Mouse (Mus musculus): Measurements from ENCODE around the gene Magi1. TPM values are rescaled to one million over a fixed set of nuclear protein-coding genes. Genes with fewer than 3 reads are reported as not detected.

Magi1 gene
- 0.54 and 0.57 TPM in 2 replicates for total RNA-seq (2014; fragmentation: Nextera tagmentation)
- 0.15 and 0.28 TPM in 2 replicates for total RNA-seq (2017)

- ATAC-seq (replicated peaks; ENCODE audit: low FRiP score, low TSS enrichment, poor library complexity, severe bottlenecking): peak; percentile 70
Measured at GRCm38 (mm10) chr6:94283318-94284061, at the start of gene Magi1. Gene Magi1 (minus strand): TSS chr6:94283917.

GRCm38 (mm10) chr6:94327143-94327542 is 43.4 kb upstream of the Magi1 start:
- no peak for ATAC-seq (replicated peaks; ENCODE audit: low FRiP score, low TSS enrichment, poor library complexity, severe bottlenecking)

- no peak for ATAC-seq (replicated peaks; ENCODE audit: low FRiP score, low TSS enrichment, poor library complexity, severe bottlenecking)
Measured at GRCm38 (mm10) chr6:94316886-94317285, 33.2 kb upstream of the Magi1 start.

- no peak for ATAC-seq (replicated peaks; ENCODE audit: low FRiP score, low TSS enrichment, poor library complexity, severe bottlenecking)
Measured at GRCm38 (mm10) chr6:94312285-94312684, 28.6 kb upstream of the Magi1 start.

- ATAC-seq (replicated peaks; ENCODE audit: low FRiP score, low TSS enrichment, poor library complexity, severe bottlenecking): no peak
Measured at GRCm38 (mm10) chr6:94308498-94308897, 24.8 kb upstream of the Magi1 start.

- no peak for ATAC-seq (replicated peaks; ENCODE audit: low FRiP score, low TSS enrichment, poor library complexity, severe bottlenecking)
Measured at GRCm38 (mm10) chr6:94303512-94303911, 19.8 kb upstream of the Magi1 start.

GRCm38 (mm10) chr6:94301804-94302203 is 18.1 kb upstream of the Magi1 start:
- ATAC-seq (replicated peaks; ENCODE audit: low FRiP score, low TSS enrichment, poor library complexity, severe bottlenecking): no peak

- peak; percentile 88 for ATAC-seq (replicated peaks; ENCODE audit: low FRiP score, low TSS enrichment, poor library complexity, severe bottlenecking)
Measured at GRCm38 (mm10) chr6:94300562-94300961, 16.8 kb upstream of the Magi1 start.

GRCm38 (mm10) chr6:94287387-94287786 is 3.7 kb upstream of the Magi1 start:
- no peak for ATAC-seq (replicated peaks; ENCODE audit: low FRiP score, low TSS enrichment, poor library complexity, severe bottlenecking)

- ATAC-seq (replicated peaks; ENCODE audit: low FRiP score, low TSS enrichment, poor library complexity, severe bottlenecking): no peak
Measured at GRCm38 (mm10) chr6:94286555-94286954, 2.8 kb upstream of the Magi1 start.

- peak; percentile 39 for ATAC-seq (replicated peaks; ENCODE audit: low FRiP score, low TSS enrichment, poor library complexity, severe bottlenecking)
Measured at GRCm38 (mm10) chr6:94284089-94284825, 540 bp upstream of the Magi1 start.

GRCm38 (mm10) chr6:94282301-94283241 is 1.1 kb downstream of the Magi1 start:
- no peak for ATAC-seq (replicated peaks; ENCODE audit: low FRiP score, low TSS enrichment, poor library complexity, severe bottlenecking)

- no peak for ATAC-seq (replicated peaks; ENCODE audit: low FRiP score, low TSS enrichment, poor library complexity, severe bottlenecking)
Measured at GRCm38 (mm10) chr6:94281606-94282280, 2.0 kb downstream of the Magi1 start.

- no peak for ATAC-seq (replicated peaks; ENCODE audit: low FRiP score, low TSS enrichment, poor library complexity, severe bottlenecking)
Measured at GRCm38 (mm10) chr6:94273941-94274340, 9.8 kb downstream of the Magi1 start.

GRCm38 (mm10) chr6:94270001-94270400 is 13.7 kb downstream of the Magi1 start:
- ATAC-seq (replicated peaks; ENCODE audit: low FRiP score, low TSS enrichment, poor library complexity, severe bottlenecking): no peak

GRCm38 (mm10) chr6:94269174-94269573 is 14.5 kb downstream of the Magi1 start:
- ATAC-seq (replicated peaks; ENCODE audit: low FRiP score, low TSS enrichment, poor library complexity, severe bottlenecking): no peak

- ATAC-seq (replicated peaks; ENCODE audit: low FRiP score, low TSS enrichment, poor library complexity, severe bottlenecking): no peak
Measured at GRCm38 (mm10) chr6:94265244-94265935, 18.3 kb downstream of the Magi1 start.

GRCm38 (mm10) chr6:94264183-94264941 is 19.4 kb downstream of the Magi1 start:
- ATAC-seq (replicated peaks; ENCODE audit: low FRiP score, low TSS enrichment, poor library complexity, severe bottlenecking): no peak

All from megakaryocyte-erythroid progenitor cell, adult 5-6 weeks (primary cell).